Mouse (Mus musculus) erythroblast, embryonic 14.5 days (primary cell): ENCODE measurements around the gene Hormad2. TPM values are rescaled to one million over a fixed set of nuclear protein-coding genes. Genes with fewer than 3 reads are reported as not detected.

ENCODE experiments used
- H3K27me3 ChIP-seq: 2 replicates; pipeline ENCODE4 v1.6.1; 2012; ENCODE audit warnings: inconsistent platforms; ENCODE audit not compliant: control insufficient read depth
- H3K36me3 ChIP-seq: 2 replicates; pipeline ENCODE4 v1.6.1; 2012; ENCODE audit warnings: mild to moderate bottlenecking, inconsistent platforms; ENCODE audit not compliant: control insufficient read depth
- H3K4me1 ChIP-seq: 2 replicates; pipeline ENCODE4 v1.6.1; 2012; ENCODE audit warnings: inconsistent platforms; ENCODE audit not compliant: control insufficient read depth
- H3K4me3 ChIP-seq: replicated peaks from 2 replicates; pipeline ENCODE3; 2012; ENCODE audit warnings: moderate library complexity, mild to moderate bottlenecking, inconsistent platforms
- H3K9me3 ChIP-seq: 2 replicates; pipeline ENCODE4 v1.6.1; 2012; ENCODE audit warnings: low read length, inconsistent platforms, mixed read lengths; ENCODE audit not compliant: control insufficient read depth
- GATA1 ChIP-seq: IDR thresholded peaks from 2 replicates; pipeline ENCODE4 v1.6.1; 2012; ENCODE audit warnings: low read length, inconsistent platforms, mixed read lengths
- TAL1 ChIP-seq: IDR thresholded peaks from 3 replicates; pipeline ENCODE4 v1.6.1; 2012; ENCODE audit warnings: low read length, inconsistent platforms, mixed read lengths
- polyA plus RNA-seq: library from polyadenylated mRNA; stranded (reverse); fragments of >175 nt; gene quantifications from 2 replicates; pipeline ENCODE4 v1.2.3, GENCODE M21; 2012

Gene Hormad2
- polyA plus RNA-seq, 1 experiment = not detected

GRCm38 (mm10) chr11:4303033-4303432, 137.9 kb downstream of the Hormad2 start:
- Histone ChIP-seq H3K36me3 (no peaks in the 10 kb centered on the region), H3K4me1 (peaks cover 4% of the 10 kb centered on the region), H3K27me3 (peaks cover 4% of the 10 kb centered on the region; the same call in 1 of the 2 replicates), H3K4me3 (no peak overlapping the region), H3K9me3 (no peaks in the 10 kb centered on the region)
- TF ChIP-seq GATA1 = no peak
- no peak for TF ChIP-seq TAL1

- Histone ChIP-seq H3K4me3 (no peak overlapping the region), H3K36me3 (no peaks in the 10 kb centered on the region), H3K4me1 (peaks cover 6% of the 10 kb centered on the region), H3K9me3 (no peaks in the 10 kb centered on the region), H3K27me3 (peaks cover 4% of the 10 kb centered on the region; the same call in 1 of the 2 replicates)
- no peak for TF ChIP-seq GATA1
- TF ChIP-seq TAL1 = no peak
Measured at GRCm38 (mm10) chr11:4302363-4302913, 138.5 kb downstream of the Hormad2 start.

GRCm38 (mm10) chr11:4300683-4301082, 140.2 kb downstream of the Hormad2 start:
- Histone ChIP-seq H3K27me3 (peaks cover 9% of the 10 kb centered on the region), H3K9me3 (no peaks in the 10 kb centered on the region), H3K36me3 (no peaks in the 10 kb centered on the region), H3K4me3 (no peak overlapping the region), H3K4me1 (peaks cover 6% of the 10 kb centered on the region)
- TF ChIP-seq TAL1 (no peak), GATA1 (no peak)

- H3K27me3 ChIP-seq = peaks cover 13% of the 10 kb centered on the region
- no peaks in the 10 kb centered on the region for H3K36me3 ChIP-seq
- peaks cover 6% of the 10 kb centered on the region for H3K4me1 ChIP-seq
- no peak for TF ChIP-seq TAL1
- no peak for TF ChIP-seq GATA1
- H3K9me3 ChIP-seq = no peaks in the 10 kb centered on the region
- H3K4me3 ChIP-seq = no peak overlapping the region
Measured at GRCm38 (mm10) chr11:4299735-4300474, 141.0 kb downstream of the Hormad2 start.

GRCm38 (mm10) chr11:4299191-4299590, 141.7 kb downstream of the Hormad2 start:
- TF ChIP-seq TAL1 (no peak), GATA1 (no peak)
- Histone ChIP-seq H3K27me3 (peaks cover 20% of the 10 kb centered on the region), H3K4me3 (no peak overlapping the region), H3K4me1 (peaks cover 9% of the 10 kb centered on the region), H3K36me3 (no peaks in the 10 kb centered on the region), H3K9me3 (no peaks in the 10 kb centered on the region)

- Histone ChIP-seq H3K4me1 (peaks cover 12% of the 10 kb centered on the region), H3K9me3 (no peaks in the 10 kb centered on the region), H3K27me3 (peaks cover 26% of the 10 kb centered on the region), H3K4me3 (no peak overlapping the region), H3K36me3 (no peaks in the 10 kb centered on the region)
- TF ChIP-seq TAL1 = no peak
- no peak for TF ChIP-seq GATA1
Measured at GRCm38 (mm10) chr11:4298615-4299014, 142.3 kb downstream of the Hormad2 start.

GRCm38 (mm10) chr11:4297753-4298152, 143.2 kb downstream of the Hormad2 start:
- no peak for TF ChIP-seq TAL1
- TF ChIP-seq GATA1 = no peak
- Histone ChIP-seq H3K27me3 (peaks cover 29% of the 10 kb centered on the region), H3K9me3 (no peaks in the 10 kb centered on the region), H3K4me1 (peaks cover 21% of the 10 kb centered on the region), H3K36me3 (no peaks in the 10 kb centered on the region), H3K4me3 (no peak overlapping the region)

GRCm38 (mm10) chr11:4296610-4297275, 144.2 kb downstream of the Hormad2 start:
- H3K9me3 ChIP-seq = no peaks in the 10 kb centered on the region
- H3K36me3 ChIP-seq = no peaks in the 10 kb centered on the region
- no peak for TF ChIP-seq GATA1
- no peak for TF ChIP-seq TAL1
- peaks cover 29% of the 10 kb centered on the region for H3K27me3 ChIP-seq
- peaks cover 31% of the 10 kb centered on the region for H3K4me1 ChIP-seq
- no peak overlapping the region for H3K4me3 ChIP-seq

Other genes with a start within 250 kb of the Hormad2 start
- 0.18 and 0.26 TPM in 2 replicates for gene Castor1, start 222.9 kb downstream of the Hormad2 start, polyA plus RNA-seq
- gene Osm, start 204.7 kb downstream of the Hormad2 start, polyA plus RNA-seq = 0.41 and 0.44 TPM in 2 replicates
- gene Lif, start 183.5 kb downstream of the Hormad2 start, polyA plus RNA-seq = not detected in 2 replicates
- gene Mtmr3, start 153.8 kb upstream of the Hormad2 start, polyA plus RNA-seq = 3.6 and 4.2 TPM in 2 replicates
- not detected in 2 replicates for gene Gm11032, start 179.0 kb upstream of the Hormad2 start, polyA plus RNA-seq
- 4.5 and 5.3 TPM in 2 replicates for gene Ascc2, start 196.6 kb upstream of the Hormad2 start, polyA plus RNA-seq